Mouse (Mus musculus): ENCODE results near the gene Lamtor4.

Gene Lamtor4

DNA sequence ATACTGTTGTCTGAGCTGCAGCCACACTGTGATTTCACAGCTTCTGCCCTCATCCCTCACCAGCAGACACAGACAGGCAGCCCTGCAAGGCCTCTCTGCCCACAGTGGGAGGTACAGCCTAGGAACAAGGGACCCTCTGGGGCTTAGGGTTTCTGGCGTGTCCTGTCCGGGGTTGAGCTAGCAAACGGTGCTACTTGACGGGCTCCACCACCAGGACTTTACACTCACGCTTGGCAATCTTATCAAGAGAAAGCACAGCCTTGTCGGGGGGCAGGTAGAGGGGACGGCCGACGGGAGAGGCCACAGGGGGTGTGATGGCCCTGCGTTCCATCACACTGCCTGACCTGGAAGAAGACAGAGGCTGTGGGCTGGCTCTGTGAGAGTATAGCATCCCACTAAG lies 4.8 kb downstream of the Lamtor4 start:
- in situ Hi-C loops (cut with MseI, MboI), result no loop called here

DNA sequence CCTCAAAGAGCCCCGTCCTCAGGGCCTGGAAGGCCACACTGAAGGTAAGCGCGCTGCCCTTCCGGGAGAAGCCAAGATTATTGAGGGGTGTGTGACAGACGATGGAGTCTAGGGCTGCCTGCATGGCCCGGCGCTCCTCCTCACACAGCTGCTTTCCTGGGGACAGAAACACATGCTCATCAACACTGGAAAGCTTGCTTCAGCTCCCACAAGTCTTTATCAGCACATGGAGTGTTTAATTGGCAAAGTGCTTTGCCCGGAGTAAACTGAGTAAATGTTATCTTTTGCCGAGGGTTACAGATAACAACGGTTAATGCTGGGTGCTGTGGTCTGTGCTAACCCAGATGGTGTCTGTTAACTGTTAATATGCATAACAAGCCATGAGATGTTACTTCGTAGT lies 5.6 kb downstream of the Lamtor4 start:
- in situ Hi-C loops (cut with MseI, MboI), result no loop called here

DNA sequence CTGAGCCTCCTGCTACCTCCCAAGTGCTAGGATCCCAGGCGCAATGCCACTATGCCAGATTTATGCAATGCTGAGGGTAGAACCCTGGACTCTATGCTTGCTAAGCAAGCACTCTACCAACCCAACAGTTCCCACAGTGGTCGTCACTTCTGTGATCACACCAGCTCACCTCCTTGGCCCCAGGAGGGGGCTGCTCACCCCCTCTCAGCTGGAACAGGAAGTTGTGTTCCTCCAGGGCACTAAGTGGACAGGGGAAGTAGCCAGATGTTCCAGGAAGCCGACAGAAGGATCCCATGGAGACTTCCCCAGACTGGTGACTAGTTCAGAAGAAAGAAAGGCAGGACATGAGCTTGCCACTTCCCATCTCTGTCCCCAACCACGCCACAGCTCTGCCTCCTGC lies 6.7 kb downstream of the Lamtor4 start:
- in situ Hi-C loops (cut with MseI, MboI), result no loop called here

DNA sequence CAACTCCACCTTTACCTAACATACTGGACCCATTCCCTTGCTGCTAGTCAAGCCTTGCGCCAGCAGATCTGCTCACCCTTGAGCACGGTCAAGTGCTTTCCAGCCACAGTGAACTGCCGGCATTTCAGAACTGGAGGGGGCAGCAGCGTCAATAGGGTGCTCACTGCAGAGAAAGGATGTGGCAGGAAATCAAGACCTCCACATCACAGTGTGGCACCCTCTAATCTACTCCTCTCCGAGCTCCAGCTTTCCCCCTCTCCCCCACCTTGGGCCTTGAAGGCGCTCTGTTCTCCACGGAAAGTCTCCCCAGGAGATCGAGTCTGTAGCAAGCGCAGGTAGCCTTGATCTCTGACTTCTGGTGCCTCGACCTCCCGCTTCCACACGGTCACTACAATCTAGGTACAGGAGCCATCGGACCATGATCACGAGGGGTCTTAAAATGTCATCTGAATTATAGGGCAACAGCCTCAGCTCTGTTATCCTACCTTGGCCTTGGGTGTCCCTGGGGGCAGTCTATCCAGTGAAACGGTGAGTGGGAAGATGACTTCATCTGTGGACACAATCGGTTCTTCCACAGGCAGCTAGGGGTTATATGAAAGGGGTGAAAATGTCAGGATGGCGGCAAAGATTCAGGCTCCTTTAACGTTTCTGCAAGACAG lies 7.4 kb downstream of the Lamtor4 start:
- in situ Hi-C loops (cut with MseI, MboI), result no loop called here

DNA sequence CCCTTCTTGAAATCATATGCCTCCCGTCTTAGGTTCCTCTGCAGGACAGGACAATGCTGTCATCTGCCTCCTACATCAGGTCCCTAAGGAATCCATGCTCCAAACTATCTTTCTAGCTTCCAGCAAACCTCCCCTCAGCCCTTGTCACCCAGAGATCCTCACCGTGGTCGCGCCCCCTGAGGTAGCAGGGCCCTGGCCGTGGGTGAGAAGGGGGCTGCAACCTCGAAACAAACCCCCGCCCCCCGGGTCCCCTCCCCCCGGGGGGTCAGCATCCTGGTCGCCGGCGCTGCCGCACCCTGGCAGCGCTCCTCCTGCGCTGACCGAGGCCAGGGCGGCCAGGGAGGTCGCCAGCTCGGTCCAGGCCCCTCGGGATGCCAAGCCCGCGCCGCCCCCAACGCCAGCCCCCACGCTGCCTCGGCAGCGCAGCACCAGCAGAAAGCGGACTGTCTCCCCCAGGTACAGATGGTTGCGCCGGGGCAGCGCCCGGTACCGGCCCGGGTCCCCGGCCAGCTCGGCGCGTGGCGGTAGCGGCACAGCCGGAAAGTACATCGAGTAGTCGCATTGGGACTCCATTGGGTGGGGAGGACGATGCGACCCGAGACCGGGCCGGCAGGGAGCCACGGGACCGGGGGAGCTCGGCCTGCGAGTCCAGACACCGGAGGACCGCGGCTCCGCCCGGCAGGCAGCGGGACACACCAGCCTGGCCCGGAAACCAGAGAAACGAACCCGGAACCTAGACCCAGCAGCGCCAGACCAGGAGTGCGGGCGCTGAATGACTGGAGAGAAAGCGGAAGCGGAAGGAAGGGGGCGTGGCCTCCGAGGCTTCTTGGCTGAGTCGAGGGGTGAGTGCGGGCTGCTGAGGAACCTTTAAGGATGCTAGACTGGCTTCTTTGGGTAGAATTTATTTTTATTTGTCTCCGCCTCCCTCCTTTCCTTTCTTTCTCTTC lies 8.3 kb downstream of the Lamtor4 start, which contains the start of gene BC037034:
BC037034 (minus strand) TSS at position 774 of the 947 bp plus-strand sequence.
- in situ Hi-C loops (cut with MseI, MboI), result no loop called here

DNA sequence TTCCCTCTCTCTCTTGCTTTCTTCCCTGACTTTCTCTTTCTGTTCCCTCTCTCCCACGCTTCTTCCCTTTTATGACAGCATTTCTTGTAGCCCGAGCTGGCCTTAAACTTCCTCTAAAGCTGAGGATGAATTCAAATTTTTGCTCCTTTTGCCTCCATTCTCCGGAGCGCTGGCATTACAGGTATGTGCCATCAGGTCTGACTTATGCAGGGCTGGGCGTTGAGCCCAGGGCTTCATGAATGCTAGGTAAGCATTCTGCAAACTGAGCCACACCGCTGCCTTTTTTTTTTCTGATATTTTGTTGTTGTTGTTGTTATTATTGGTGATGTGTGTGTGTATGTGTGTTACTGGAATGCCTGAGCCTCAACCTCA lies 8.9 kb downstream of the Lamtor4 start:
- in situ Hi-C loops (cut with MseI, MboI), result no loop called here

DNA sequence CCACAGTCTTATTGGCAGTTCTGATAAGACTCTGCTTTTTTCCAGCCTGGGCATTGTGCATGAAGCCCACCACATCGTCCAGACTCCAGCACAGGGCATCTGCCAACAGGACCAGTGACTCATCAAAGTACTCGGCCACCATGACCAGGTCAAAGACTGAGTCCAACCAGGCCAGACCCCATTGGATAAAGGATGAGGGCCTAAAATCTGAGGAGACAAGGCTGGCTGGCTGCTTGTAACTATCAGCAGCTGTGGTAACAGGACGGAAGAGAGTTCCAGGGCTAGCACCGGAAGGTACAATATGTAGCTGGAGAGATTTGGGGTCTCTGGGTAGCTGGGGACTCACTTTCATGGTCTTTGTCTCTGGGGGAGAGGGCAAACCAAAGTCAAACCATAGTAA lies 10.4 kb downstream of the Lamtor4 start:
- in situ Hi-C loops (cut with MseI, MboI), result no loop called here

DNA sequence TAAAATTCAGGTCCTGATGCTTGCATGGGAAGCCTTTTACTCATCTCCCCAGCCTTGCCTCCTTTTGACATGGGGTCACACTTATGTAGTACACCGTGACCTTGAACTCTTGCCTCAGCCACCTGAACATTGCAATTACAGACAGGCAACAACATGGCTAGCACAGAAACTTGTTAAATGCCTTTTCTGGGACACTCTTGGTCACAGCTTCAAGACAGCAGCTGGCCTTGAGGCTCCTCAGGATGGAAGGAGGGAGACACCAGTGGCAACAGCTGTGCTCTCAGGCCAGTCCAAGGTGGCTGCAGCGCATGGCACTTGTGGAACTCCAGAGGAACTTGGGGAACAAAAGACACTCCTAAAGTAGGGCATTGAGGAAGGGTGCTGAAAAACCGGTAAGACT lies 11.8 kb downstream of the Lamtor4 start:
- in situ Hi-C loops (cut with MseI, MboI), result no loop called here

DNA sequence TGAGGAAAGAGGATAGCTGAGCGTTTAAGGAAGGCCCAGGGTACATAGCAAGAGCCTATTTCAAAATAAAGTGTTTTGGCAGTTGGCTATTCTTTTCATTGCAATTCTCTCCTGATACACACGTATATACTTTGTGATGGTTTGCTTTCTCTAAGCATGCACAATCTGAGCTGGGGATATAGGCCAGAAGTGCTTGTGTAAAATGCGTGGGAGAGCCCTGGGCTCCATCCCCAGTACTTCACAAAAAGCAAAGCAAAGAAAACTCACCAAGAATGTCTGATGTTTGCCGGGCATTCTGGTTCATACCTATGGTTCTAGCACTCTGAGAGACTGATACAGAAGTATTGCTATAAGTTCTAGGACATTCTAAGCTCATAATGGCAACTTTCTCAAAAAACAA lies 13.7 kb downstream of the Lamtor4 start:
- in situ Hi-C loops (cut with MseI, MboI), result no loop called here

DNA sequence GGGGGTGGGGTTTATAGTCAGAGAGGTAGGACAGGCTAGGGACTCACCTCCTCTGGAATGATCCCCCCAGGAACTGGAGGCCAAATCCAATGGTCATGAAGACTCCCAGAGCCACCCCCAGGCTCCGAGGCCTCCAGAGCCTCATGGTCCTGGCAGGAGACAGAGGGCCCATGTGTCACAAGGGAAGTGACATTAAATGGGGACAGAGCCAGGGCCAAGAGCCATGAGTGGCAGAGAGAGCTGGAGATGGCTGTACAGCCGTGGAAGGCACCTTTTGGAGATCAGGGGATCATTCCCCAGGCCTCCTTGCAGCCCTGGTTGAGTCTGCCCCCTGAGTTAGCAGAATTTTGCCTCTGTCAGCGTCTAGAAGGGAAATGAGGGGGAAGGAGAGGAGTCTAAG lies 15.9 kb downstream of the Lamtor4 start:
- in situ Hi-C loops (cut with MseI, MboI), result no loop called here

DNA sequence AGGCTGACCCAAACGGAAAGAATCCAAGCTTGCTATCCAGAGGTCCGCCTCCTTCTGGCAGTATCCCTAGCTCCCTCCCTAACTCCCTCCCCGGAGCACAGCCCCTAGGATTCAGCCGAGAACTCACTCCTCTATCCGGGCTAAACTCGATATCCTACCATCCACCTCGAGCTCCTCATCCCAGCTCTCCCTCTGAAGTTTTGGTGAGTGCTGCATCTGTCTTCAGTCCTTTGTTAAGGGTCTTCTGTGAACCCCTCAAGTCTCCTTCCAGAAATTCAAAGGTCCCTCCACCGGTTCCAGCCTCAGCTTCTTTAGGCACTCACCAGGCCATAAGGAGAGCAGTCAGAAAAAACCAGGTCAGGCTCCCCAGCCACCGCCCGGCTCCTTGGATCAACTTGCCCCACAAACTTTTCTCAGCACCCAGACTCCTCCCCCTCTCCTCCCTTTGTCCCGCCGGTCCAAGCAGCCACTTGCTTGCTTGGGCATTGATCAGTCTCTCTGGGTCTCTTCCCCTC lies 17.2 kb downstream of the Lamtor4 start, which contains the start of gene Gal3st4:
Gal3st4 (minus strand) TSS at position 432 of the 515 bp plus-strand sequence.
- in situ Hi-C loops (cut with MseI, MboI), result no loop called here

DNA sequence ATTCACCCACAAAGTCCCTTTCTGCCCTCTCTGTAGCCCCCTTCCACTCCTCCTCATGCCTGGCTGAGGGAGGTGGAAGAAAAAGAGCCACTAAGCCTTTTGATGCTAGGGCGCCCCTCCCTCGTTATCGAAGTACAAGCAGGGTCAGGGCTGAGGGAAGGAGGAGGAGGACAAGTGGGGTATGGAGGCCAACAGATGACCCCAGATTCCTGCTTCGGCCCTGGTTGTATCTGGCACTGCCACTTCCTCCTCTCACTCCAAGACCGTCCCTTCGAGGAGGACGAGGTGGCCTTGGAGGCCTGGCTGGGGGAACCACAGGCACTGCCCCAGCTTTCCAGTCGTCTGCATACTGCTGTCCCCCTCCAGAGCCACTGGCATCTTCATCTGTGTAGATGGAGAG lies 18.9 kb downstream of the Lamtor4 start:
- in situ Hi-C loops (cut with MseI, MboI), result no loop called here

DNA sequence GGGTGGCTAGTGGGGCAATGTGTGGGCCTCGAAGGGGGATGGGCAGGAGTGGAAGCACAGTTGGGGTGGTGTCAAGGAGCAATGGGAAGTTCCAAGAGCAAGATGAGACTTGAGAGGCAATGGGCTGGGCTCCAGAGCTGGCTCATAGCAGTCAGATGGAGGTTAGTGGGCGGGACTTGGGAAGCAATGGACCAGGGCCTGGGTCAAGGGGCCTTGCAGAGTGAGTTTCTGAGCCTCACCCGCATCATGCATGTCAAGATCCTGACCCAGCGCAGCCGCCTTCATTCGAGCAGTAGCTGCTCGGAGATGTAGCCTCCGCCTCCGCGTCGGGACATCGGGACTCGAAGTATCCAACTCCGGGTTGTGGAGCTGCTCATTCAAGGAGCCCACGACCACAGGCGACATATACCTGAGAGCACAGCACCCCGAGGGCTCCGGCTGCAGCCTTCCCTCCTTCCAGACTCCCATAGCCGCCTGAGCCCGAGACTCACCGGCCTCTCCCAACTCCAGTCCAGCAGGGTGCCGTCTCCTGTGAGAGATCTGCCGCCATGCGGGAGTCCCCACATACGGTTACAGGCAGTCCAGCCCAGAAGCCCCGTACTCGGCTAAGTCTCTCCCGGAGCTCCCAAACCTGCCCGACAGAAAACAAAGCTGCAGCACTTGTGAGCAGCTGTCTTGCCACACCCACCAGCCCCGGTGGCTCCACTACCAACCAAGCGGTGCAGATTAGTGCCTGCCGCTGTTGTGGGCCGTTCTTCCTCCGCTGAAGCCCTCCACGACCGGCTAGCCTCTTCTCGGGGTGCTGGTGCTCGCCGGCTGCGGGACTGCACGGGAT lies 20.2 kb downstream of the Lamtor4 start:
- in situ Hi-C loops (cut with MseI, MboI), result no loop called here

DNA sequence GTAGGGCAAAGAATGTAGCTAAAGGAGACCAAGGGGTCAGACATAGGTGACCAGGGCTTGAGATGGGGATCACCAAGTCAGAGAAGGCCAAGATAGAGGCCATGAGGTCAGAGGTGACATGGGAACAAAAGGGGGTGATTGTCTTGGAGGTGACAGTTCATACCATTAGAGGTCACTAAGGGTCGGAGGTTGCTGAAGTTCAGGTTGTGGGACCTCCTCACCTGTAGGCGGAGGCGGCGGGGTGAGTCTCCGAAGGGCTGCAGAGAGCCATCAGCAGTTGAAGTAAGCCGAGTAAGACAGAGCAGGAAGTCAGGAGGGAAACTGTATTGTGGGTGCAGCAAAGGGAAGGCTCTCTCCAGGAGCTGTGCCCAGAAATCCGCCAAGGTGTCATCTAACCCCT lies 22.7 kb downstream of the Lamtor4 start:
- in situ Hi-C loops (cut with MseI, MboI), result no loop called here

DNA sequence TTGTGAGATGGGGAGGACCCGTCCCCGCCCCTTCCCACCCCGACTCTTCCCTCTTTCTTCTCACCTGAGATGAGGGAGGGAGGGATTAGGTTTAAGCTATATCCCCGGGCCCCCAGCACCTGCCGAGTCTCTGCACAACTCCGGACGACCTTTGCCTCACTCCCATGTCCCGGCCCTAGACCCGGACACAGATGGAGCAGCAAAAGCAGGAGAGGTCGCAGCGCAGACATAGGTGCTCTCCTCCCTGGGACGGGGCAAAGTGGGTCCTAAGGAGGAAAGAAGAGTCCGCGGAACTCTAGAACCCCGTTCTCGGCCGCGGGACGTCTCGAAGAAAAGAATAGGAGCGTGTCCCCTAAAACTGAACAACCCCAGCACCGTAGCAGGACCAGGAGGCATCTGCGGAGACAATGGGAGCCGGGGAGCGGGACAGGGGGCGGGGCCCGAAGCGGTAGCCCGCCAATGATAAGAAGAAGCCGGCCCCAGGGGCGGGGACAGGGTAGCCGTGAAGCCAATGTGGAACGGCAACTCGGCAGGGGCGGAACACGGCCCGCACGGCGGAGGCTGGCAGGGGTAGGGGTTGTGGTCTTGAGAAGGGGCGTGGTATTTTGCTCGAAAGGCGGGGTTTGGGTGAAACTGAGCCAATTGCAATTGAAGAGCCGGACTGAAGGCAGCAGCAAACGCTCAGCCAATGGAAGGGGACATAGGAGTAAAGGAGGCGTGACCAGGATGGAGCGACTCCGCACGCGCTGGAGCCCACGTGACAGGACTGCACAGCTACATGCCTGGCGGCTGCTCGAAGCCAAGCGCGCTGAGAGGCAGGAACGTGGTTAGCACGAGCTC lies 24.5 kb downstream of the Lamtor4 start, which contains the start of the genes Gm43720, Gpc2 and Stag3:
Gm43720 (minus strand) TSS at position 374 of the 840 bp plus-strand sequence.
Gpc2 (minus strand) TSS at position 421 of the 840 bp plus-strand sequence.
Stag3 (plus strand) TSS at position 656 of the 840 bp plus-strand sequence.
- in situ Hi-C loops (cut with MseI, MboI), result loop anchor here in 1 of 2 experiments (10.0 kb wide), 1 partner anchor 175 kb away; no protein-coding TSS in a partner anchor

DNA sequence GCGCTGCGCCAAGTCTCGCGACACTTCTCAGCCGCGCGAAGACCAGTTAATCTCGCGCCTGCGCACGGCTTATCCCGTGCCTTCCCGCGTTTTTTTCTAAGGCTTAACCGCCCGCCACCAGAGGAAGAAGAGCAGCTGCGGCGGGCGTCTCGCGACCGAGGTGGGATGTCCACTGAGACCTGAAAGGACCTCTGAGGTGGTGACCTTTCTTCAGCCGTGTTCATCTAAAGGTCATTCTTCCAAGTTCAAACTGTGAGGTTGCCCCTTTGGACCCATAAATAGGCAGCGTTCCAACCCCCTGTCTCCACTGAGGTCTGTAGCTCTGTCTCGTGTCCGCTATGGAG lies 25.1 kb downstream of the Lamtor4 start:
- in situ Hi-C loops (cut with MseI, MboI), result loop anchor here in 1 of 2 experiments (10.0 kb wide), 1 partner anchor 174 kb away; no protein-coding TSS in a partner anchor

DNA sequence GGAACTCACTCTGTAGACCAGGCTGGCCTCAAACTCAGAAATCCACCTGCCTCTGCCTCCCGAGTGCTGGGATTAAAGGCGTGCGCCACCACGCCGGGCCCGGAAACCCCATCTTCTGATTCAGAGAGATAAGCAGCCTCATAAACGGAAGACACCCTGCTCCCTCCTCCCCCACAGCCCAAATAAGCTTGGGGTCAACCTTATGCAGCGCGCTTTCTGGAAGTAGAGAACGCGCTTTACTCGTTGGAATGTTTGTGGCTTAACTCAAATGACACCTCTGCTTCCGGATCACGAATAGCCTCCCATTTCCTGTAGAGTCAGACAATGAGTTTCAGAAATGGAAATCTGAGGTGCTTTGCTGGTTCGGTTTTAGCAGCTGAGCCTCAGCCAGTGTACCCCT lies 25.5 kb downstream of the Lamtor4 start:
- in situ Hi-C loops (cut with MseI, MboI), result loop anchor here in 1 of 2 experiments (10.0 kb wide), 1 partner anchor 174 kb away; no protein-coding TSS in a partner anchor

DNA sequence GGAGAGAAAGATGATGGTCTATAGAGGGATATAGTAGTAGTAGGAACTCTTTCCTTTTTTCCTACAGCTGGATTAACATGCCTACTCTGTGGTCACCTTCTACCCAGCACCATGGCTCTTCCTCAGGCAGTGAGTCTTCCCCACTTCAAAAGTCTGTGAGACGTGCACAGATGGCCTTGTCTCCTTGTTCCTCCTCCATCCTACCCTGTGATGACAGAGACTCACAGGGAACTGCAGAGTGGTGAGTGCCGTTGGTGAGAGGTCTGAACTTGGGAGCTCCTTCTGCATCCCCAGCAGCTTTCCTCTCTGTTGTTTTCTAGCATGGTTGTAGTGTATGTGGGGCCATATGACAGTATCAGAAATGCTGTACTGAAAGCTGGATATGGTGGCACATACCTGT lies 26.5 kb downstream of the Lamtor4 start:
- in situ Hi-C loops (cut with MseI, MboI), result loop anchor here in 1 of 2 experiments (10.0 kb wide), 1 partner anchor 173 kb away; no protein-coding TSS in a partner anchor

DNA sequence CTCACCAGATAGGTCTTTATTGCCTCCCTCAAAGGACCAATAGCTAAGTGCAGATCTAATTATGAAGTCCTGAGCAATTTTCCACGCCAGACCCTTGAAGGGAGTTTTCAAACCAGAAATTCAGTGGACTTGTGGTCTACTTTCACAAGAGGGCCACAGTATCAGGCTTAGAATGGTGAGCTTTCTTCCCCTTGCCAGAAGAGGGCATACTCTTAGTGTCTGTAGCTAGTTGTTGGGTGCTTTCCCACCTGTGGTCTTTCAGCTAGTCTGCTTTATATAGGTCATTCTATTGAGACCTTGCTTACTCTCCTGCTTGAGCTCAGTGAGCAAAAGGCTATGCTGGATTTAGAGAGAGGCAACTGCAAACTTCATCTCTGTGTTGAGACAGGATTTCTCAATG lies 28.3 kb downstream of the Lamtor4 start:
- in situ Hi-C loops (cut with MseI, MboI), result loop anchor here in 1 of 2 experiments (10.0 kb wide), 1 partner anchor 171 kb away; no protein-coding TSS in a partner anchor

DNA sequence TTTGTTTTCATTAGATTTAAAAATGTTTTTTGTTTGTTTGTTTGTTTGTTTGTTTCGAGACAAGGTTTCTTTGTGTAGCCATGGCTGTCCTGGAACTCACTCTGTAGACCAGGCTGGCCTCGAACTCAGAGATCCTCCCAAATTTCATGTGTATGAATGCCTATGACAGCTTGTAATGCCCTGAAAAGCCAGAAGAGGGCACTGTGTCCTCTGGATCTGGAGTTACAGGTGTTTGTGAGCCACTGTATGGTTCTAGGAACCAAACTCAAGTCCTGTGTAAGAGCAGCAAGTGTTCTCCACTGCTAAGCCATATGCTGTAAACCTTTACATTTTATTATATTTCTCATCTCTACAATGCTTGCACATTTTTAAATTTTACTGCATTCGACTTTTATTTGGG lies 32.6 kb downstream of the Lamtor4 start:
- in situ Hi-C loops (cut with MseI, MboI), result loop anchor here in 1 of 2 experiments (10.0 kb wide), 1 partner anchor 167 kb away; no protein-coding TSS in a partner anchor

Measured in mouse trophoblast stem cell (cell line).